Mouse (Mus musculus): ENCODE results near the gene Fbp1.
"Not testable (repeated sequence)": the region's sequence is repeated elsewhere in the genome, so short reads cannot be mapped to it uniquely, and the experiment has no call there.

The Fbp1 gene

DNA sequence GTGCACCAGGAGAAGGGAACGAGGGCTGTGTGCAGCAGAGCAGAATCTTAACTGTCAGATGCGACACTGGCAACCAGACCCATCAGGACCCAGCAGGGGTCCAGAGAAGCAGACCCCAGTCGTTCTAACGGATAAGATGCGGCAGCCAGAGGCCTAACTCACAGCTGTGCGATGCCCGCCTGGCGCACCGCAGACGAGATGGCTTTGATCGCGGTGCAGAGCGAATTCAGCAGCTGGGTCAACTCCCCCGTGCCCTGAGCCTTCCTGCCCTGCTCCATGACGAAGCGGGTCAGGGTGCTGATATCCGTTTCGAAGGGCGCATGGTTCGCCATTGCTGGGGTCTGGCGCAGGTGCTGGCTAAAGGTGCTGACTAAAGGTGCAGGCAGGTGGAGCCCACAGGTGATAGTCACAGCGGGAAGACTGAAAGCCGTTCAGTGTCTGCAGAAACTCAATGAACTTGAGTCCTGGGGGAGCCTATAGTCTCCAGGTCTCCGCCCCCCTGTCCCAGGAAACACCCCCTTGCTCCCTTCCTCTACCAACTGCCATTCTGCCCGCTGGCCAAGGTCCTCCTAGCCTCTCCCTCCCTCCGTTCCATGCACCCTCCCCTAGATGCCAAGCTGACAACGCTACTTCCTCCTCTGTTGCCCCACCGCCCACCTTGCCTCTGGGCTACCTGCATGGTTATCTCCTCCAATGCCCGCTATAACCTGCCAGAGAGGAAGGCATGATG, at the start of gene Fbp1:
Fbp1 (minus strand) TSS at position 571 of the 730 bp plus-strand sequence.
- no peak for DNase-seq

DNA sequence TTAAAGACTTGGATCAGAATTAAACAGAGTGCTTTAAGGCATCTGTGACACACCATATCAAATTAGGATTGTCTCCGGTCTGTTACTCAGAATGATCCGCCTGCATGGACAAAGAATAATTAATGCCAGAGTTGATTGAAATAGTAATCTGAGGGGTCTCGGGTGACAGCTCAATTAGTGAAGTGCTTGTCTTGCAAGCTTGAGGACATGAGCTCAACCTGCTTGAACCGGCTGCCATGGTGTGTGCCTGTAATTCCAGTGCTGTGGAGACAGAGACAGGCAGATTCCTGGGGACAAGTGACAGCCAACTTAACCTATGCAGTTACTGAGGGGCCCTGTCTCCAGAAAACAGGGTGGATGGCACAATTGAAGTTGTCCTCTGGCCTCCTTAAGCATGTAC, 44.4 kb upstream of the Fbp1 start:
- DNase-seq, result no peak

DNA sequence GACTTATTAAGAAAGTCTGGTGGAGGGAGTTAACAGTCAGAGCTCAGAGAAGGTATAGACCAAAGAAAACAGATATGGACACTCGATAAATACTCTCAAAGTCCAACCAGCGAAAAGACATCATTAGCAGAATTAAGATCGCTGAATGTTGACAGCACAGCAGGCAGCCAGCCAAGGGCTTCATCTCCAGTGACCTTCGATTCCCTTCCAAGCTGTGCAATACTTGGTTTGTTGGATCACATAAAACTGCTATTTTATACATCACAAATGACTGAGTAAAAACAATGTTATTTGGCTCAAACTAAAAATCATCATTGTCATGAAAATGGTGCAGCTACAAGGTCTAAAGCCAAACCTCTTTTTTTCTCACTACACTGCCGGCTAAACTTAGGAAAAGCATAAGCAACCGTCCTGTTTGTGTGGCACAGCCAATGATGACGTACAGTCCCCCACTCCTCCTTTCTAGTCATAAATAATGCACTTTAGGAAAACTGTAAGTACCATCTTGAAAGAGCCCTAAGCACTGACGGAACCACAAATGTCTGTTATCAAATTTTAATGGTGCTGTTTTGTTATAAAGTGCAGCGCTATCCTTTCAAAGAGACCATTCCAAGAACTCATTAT, 41.8 kb upstream of the Fbp1 start:
- DNase-seq, result no peak

DNA sequence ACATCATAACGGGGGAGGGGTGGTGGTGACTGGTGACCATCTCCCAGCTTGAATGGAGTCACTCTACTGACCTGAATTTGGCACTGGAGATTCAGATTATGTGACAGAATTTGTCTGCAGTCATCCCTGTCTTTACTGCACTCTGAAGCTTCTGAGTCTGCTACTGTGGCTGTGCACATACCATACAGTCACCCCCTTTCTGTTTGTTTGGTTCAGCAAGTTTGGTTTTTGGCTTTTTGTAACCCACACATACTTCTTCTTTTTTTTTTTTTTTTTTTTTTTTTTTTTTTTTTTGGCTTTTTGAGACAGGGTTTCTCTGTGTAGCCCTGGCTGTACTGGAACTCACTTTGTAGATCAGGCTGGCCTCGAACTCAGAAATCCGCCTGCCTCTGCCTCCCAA, 41.1 kb upstream of the Fbp1 start:
- not testable (repeated sequence) for DNase-seq

DNA sequence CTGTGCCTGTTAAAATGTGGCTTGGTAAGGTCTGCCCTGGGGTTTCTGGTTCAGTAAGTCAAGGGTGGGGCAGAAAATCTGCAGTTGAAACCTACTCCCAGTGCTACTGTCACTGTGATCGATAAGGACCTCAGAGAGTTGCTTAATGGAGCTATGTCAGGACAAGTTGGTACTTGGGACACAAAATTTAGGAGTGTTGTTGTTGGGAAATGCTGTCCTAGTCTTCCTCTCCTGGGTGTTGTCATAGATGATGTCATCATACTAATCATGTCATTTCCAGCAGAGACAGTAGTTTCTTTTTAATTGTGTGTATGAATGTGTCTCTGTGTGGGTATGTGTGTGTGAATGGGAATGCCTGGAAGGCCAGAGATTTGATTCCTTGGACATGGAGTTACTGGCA, 39.4 kb upstream of the Fbp1 start:
- DNase-seq, result no peak

DNA sequence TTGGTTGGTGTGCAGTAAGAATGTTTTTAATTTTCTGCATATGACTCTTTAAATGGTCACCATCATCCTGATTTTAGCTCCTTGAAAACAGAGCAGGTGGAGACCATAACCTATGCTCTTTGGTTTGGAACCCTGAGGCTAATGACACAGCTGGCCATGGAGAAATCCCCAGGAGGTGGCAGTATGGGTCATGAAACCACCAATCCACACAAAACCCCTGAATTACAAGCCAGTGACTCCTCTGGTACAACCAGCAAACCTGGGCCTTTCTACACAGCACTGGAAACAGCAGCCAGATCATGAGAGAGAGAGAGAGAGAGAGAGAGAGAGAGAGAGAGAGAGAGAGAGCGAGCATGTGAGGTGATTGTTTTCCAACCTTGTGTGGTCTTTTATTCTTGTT, 38.4 kb upstream of the Fbp1 start:
- DNase-seq, result peak; percentile 2

DNA sequence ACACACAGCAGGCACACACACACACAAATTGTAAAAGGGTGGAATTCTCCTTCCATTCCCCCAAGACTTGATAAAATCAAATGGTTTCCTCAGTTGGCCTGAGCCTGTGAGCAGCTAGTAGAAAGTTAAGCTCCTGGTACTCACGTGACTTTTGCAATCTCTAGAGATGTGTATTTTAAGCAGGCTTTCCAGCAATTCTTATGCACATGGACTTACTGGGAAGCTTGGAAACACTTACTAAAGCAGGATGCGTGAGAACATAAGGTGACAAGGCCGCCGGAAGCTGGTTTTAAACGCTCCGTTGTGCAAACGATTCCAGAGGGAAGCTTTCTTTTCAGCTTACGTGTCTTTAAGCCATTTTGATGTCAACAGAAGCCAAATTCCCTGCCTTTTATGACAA, 35.1 kb upstream of the Fbp1 start:
- DNase-seq, result no peak

DNA sequence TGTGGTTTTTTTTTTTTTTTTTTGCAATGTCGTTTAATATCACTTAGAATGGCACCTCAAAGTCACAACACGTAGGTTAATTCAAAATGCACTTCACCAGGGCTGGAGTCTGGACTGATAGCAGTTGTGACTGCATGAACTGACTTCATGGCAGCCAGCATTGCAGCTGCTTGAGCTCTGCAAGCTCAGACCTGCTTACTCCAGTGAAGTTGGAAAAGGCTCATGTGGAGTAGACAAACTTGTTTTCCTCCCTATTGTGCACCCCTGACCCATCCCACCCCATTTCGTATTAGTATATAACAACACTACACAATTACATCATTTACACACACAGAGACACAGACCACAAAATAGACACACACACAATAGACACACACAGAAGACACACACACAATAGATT, 34.6 kb upstream of the Fbp1 start:
- no peak for DNase-seq

DNA sequence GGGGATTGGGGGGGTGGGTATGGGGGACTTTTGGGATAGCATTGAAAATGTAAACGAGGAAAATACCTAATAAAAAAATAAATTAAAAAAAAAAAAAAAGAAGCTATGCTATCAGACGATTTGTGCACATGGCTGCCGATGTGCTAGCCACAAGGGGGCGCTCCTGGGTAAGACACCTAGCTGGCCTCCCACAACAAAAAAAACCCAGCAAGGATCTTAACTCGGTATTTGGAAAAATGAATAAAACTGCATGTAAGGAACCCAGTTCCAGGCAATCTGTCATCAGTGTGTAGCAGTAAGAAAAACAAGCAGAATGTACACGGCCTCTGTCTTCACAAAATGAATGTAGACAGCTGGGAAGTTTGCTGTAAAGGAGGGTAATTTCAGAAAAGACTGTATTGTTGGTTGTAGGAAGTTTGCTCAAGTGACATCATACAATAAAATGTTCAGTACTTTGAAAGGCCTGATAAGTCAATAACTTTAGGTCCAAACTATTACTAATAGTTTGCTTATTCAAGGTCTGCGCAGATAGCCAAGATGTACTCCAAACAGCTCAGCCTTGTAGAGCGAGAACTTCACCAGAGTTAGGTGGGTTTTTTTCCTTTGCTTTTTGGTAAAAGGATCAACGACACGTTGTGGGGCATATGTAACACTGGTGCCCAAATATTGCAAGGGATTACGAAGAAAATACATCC, 31.7 kb upstream of the Fbp1 start:
- peak; percentile 32 for DNase-seq

DNA sequence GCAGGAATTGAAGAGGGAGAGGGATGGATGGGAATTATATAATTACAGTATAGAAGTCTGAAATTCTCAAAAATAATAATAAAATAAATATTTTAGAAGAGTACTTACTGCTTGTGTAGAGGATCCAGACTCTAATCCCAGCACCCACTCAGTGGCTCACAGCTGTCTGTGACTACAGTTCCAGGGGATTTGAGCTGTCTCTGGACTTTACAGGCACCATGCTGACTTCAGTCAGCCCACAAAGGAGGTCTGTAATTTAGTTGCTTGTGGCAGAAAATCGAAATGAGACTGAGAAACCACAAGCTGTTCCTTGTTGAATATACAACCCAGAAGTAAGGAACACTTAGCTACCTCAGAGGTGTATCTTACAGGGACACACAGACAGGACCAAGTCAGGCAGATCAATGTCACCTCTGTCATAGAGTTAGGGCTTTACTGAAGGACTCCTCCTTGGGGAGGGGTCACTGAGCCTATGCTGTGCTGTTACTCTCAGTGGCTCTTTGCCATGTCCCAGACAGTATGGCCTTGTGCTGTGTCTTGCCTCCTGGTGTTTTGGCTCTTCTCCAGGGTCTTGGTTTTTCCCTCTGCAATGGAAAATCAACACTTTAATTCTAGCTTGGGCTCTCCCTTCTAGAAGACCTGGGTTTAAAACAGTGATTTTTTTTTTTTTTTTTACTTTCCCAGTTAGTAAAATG, 29.5 kb upstream of the Fbp1 start:
- DNase-seq, result no peak

DNA sequence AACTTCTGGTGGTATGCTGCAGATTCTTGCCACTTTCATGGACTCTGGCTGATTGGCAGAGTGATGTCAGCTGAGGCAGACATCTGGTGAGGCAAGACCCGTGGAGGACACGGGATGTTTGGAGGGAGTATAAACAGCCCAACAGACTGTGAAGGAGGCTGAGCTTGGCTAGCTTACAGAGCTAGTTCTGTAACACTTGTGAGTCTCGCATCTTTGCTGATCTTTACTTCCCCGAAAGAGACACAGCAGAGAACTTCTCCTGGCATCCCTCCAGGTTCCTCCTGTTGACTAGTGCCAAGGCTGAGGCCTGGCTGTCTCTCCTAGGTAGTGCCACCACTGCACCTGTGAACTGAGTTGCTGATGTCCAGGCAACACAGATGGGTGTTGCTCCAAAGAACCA, 28.6 kb upstream of the Fbp1 start:
- no peak for DNase-seq

DNA sequence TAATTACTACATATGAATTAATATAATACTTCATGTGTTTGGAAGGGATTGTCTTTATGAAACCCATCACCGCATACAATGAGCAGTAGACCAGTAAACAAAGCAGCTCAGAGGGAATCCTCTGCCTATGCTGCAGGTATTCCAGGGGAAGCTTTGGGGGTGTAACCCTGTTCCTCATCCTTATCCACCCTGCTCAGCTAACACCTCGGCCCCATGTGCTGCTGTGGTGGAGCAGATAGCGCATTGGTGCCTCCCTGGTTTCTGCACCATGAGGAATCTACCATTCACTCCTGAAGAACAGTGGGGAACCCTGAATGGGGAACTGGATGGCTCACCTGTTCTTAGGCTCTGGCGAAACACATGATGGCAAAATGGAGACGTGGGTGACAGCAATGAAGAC, 23.5 kb upstream of the Fbp1 start:
- no peak for DNase-seq

DNA sequence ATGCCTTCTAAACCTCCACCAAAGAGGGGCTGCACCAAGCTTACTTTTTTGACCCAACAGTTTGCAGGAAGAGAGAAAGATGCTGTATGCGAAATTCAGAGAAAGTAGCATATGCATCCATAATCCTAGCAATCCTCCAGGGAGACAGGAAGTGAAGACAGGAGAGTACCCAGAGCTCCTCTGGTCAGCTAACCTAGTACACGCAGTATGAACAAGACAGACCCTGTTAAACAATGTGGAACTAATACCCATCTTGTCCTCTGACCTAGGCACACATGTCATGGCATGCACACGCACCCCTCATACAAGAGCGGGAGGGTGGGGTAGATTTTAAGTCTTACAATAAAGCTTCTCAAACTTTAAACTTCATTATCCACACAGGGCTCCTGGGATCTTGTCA, 22.1 kb upstream of the Fbp1 start:
- no peak for DNase-seq

DNA sequence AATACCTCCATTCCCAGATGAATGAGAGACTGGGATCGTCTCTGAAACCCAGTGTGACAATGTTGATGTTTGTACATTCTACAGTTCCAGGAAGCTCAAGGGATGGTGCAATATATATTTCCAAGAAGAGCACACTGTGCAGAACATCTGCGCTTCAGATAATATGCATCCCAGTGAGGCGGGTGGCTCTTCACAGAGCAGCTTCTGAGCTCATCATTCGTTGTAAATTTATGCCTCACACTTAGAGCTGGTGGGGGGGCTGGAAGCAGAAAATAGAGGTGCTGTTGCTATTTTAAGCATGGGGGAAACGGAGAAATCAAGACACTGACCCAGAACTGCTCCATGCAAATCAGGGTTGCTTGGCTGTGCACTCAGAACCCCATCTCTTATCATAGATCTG, 21.7 kb upstream of the Fbp1 start:
- no peak for DNase-seq

DNA sequence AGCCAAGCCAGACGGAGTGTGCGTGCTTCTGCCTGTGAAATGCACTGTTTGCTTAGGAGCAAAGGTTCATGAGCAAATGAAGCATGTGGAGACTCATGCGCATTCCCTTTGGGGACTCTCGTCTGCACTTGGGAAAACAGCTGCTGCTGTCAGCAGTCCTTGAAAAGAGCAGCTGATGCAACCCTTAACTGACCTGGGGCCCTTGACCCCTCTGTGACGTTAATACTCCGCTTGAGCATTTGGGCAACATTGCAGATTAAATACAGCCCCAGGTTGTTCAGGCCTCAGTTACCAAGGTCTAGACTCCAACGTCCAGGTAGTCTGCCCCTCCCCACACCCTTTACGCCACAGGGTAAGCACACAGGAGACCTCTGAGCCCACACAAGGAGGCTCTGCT, 20.1 kb upstream of the Fbp1 start:
- DNase-seq, result no peak

DNA sequence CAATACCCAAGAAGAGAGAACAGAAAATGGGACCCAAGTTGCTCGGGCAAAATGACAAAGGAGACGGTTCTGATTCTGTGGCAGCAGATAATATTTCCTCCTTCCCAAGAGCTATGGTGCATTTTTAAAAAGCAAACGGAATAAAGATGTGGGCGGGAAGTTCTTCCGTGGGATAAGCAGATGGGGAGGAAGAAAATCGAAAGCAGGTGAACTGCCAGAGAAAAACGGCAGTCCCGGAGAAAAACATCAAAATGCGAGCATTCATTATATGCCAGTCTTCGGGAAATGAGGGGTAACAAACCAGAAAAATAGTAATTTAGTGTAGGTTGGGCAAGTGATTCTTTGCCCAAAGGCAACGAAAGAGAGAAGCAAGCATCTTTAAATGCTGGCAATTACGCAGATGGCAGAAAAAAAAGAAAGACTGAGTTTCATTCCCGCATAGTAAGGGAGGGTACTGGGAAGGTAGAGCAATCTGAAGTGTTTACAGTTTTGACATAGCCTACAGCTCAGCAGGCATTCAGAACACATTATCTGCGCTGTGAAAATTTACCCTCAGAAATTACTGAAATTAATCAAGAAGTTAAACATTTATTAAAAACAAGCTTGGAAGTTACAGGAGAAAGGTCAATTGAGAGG, 19.6 kb upstream of the Fbp1 start:
- DNase-seq, result no peak

DNA sequence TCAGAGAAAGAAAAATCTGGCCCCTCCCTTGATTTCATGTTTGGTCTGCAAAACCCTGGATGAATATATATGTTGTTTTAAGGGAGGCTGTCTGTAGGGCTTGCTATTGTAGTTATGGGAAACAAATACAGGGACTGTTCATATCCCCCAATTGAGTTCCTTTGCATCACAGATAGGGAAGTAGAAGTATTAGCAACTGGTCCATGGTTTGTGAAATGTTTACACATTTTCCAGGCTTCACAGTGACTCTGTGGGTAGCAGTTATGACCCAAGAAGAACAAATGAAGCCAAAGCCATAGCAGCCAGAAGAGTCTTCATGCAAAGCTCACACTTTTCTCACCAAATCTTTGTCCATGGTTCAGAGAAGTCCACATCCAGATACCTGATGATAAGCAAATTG, 13.1 kb upstream of the Fbp1 start:
- DNase-seq, result no peak

DNA sequence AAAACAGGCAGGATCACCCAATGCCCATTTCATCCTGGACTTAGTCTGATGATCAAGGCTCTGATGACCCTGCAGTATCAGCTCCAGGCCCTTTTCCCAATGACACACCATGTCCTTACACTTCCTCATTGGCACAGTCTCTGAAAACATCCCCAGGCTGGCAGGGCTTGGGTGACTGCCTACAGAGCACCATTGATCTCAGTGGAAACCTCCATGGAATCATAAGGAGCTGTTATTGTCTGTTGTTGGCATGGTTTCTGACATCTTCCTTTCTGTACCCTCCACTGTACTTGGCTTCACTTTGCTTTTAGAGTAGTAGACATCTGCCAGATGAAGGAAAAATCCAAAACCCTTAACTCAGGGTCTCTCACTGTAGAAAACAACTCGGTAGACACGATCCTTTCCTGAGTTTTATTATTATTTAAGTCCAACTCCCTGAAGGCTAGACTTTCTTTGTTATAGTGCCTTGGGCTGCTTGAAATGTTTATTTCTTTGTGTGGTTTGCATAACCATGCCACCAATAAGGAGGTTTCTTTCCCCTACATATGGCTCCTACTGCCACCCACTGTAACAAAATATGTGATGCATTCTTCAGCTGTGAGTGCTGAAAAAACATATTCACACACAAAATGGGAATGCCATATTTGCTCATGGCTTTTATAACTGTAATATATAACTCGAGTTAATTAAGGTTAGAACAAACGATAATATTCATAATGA, 10.0 kb upstream of the Fbp1 start:
- DNase-seq, result peak; percentile 6

DNA sequence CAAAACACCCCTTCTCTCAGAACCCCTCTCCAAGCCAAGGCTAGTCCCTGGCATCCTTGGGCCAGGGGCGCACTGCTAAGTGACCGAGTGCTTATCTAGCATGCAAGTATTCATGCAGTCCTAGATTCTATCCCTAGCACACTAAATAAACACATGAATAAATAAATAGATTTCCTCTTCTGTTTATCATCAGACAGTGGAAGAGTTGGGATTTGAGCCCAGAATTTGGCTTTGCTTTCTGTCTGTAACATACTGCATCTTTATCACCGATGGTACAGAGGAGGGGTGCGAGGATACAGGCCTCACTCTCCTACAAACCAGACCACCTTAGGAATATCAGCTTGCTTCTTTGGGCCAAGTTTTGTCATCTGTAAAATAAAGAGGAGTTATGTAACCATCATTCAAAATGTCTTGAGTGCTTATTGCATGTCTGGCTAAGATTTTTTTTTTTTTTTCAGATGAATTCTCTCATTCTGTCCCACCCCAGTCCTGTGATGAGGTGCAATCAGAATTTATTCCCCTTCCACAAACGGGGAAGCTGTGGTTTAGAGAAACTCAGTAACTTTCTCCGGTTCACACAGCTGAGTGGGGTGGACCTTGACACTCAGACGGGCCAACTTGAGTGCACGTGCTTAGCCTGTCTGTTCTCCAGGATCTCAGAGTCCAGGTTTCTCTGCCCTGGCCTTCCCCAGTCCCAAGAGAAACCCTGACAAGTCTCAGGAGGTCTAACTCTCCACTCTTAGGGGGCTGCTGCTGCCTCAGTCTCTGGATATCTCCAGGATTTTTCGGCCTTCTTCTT, 5.2 kb upstream of the Fbp1 start:
- no peak for DNase-seq

DNA sequence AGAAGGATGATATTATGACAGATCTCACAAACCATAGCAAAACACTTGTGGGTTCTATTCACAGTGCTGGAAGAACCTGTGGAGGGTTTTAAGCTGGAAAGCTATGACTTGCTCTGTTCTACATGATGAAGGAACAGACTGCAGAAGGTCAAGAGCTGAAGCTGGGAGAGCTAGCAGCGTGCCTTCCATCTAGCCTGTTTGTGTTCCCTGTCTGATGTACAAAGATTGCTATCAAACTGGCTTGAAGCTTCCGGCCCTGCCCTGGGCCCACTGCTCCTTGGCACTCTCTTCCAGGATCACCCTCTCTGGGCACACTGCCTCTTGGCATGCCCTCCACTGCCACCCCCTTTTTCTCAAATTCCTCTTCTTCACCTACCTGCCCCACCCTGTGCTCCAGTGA, 1.2 kb upstream of the Fbp1 start:
- no peak for DNase-seq

DNA sequence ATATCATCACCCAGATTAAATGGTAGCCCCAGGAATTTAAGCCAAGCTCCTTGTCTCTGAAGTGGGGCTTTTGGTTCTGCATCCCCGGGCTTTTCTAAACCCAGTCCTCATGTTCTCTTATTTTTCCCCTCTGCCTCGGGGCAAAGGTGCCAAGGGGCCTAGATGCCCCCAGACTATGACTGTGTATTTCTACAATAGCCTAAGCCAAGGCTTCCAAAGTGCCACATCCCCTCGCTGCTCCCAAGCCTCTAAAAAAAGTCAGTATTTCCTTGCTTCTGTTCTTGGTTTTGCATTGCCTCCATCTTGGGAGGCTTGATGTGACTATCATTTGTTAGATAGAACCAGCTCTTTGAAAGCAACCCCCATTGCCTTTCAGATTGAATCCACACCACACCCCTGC, 3.5 kb downstream of the Fbp1 start:
- DNase-seq, result no peak

DNA sequence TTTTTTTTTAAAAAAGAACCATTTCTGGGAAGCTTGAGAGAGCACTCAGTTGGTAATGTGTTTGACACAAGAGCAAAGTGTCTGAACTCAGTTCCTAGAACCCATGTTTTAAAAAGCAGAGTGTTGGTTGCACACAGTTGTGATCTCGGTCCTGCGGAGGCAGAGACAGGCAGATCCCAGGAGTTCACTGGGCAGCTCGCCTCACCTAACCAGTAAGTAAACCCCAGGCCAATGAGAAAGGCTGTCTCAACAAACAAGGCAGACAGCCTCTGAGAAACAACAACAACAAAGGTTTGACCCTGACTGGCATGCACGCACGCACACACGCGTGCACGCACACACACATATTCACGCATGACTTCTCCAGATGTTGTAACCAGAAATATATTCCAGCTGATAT, 4.2 kb downstream of the Fbp1 start:
- DNase-seq, result no peak
